Mouse (Mus musculus) hindbrain, embryonic 14.5 days (tissue): ENCODE results near the gene Pcsk2. TPM values are rescaled to one million over a fixed set of nuclear protein-coding genes. Genes with fewer than 3 reads are reported as not detected.

Experiments
- ATAC-seq: fragments of 200-750 bp; cut with Nextera tagmentation; 2 replicates; pipeline ENCODE4 v1.8.0; 2017; ENCODE audit warnings: moderate number of reproducible peaks, mild to moderate bottlenecking, moderate TSS enrichment, moderate library complexity; ENCODE audit not compliant: low FRiP score
- DNase-seq: peaks from one replicate; pipeline ENCODE4 v3.0.0-alpha.2; 2015; ENCODE audit warnings: low spot score
- H3K27ac ChIP-seq: fragments of 300-500 bp; sonication (generic); 2 replicates; pipeline ENCODE4 v1.5.1; 2014; ENCODE audit warnings: mild to moderate bottlenecking, moderate library complexity
- H3K27me3 ChIP-seq: fragments of 300-500 bp; sonication (generic); 2 replicates; pipeline ENCODE4 v1.6.1; 2014; ENCODE audit warnings: mild to moderate bottlenecking, low read length, mixed read lengths; ENCODE audit not compliant: control insufficient read depth, insufficient read depth
- H3K36me3 ChIP-seq: fragments of 300-500 bp; sonication (generic); replicated peaks from 2 replicates; pipeline ENCODE4 v1.6.1; 2014; ENCODE audit not compliant: control insufficient read depth, insufficient read depth
- H3K4me1 ChIP-seq: fragments of 300-500 bp; sonication (generic); replicated peaks from 2 replicates; pipeline ENCODE4 v1.6.1; 2014; ENCODE audit warnings: antibody characterized with exemption, low read length, mixed read lengths; ENCODE audit not compliant: control insufficient read depth, insufficient read depth
- H3K4me2 ChIP-seq: fragments of 300-500 bp; sonication (generic); replicated peaks from 2 replicates; pipeline ENCODE4 v1.6.1; 2014; ENCODE audit warnings: mild to moderate bottlenecking, moderate library complexity
- H3K4me3 ChIP-seq: fragments of 300-500 bp; sonication (generic); replicated peaks from 2 replicates; pipeline ENCODE4 v1.5.1; 2014; ENCODE audit warnings: mild to moderate bottlenecking, low read length
- H3K9ac ChIP-seq: fragments of 300-500 bp; sonication (generic); 2 replicates; pipeline ENCODE4 v1.6.1; 2014
- H3K9me3 ChIP-seq: fragments of 300-500 bp; sonication (generic); 2 replicates; pipeline ENCODE4 v1.6.1; 2016; ENCODE audit warnings: low read length; ENCODE audit not compliant: control insufficient read depth
- WGBS: fragments of 180-500 bp; shearing (Covaris S2); extraction: QIAGEN DNeasy Blood & Tissue Kit; methylation state at CpG from one replicate; pipeline ENCODE4 v1.1.7; 2014; 5-methylcytosine and 5-hydroxymethylcytosine counted together
- polyA plus RNA-seq: library from polyadenylated mRNA; unstranded; fragments of >200 nt; fragmentation: Nextera tagmentation; extraction: Ambion mirVana; gene quantifications from 2 replicates; pipeline ENCODE4 v1.2.1, GENCODE M21; 2014

The Pcsk2 gene
- polyA plus RNA-seq, 1 experiment from 2014 or later: 26.3 TPM

DNA sequence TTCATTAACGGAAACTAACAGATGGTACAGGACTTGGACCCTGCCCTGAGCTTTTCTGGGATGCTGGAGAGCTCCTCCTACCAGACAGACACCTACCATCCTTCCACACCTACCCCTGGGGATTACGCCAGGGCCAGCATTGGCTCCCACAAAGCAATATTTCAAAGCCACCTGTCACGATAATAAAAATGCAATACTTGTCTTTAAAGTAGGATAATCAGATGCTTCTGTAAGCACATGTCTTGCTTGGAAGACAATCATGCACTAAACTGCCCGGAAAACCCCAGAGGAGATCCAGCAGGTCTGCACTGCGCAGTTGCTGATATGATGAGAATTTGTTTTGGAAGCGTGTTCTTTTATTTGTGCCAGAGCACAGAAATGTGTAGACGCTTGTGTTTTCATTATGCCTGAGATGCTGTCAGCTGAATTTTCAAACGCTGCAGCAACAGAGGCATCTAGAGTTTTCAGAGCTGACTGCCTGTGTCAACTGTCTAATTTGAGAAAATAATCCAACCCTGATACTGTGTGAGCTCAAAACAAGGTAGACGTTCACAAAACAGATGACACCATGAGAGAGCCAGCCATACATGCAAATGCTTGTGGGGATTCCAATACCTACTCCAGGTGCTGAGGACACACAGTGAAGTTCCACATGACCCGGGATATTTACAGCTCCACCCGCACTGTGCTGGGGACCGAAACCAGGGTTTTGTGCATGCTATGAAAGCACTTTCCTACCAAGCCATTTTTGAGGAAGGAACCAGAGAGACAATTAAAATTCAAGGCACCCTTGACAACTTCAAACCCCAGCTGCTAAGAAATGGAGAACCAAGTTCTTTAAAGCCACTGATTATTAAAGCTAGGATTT lies 305.6 kb downstream of the Pcsk2 start:
- Histone ChIP-seq H3K27ac (0 out of 2 replicates have a peak overlapping the region, but pooled peaks have one; percentile 28), H3K9me3 (no peaks in the 10 kb centered on the region), H3K27me3 (no peaks in the 10 kb centered on the region), H3K4me2 (no peak overlapping the region), H3K36me3 (no peaks in the 10 kb centered on the region), H3K4me3 (no peak overlapping the region), H3K4me1 (no peaks in the 10 kb centered on the region), H3K9ac (no peak overlapping the region)
- DNase-seq (no peak), ATAC-seq (peak; percentile 53; the same call in 1 of the 2 replicates)
- WGBS: 70% methylated on average over 12 of the region's 12 CpGs

DNA sequence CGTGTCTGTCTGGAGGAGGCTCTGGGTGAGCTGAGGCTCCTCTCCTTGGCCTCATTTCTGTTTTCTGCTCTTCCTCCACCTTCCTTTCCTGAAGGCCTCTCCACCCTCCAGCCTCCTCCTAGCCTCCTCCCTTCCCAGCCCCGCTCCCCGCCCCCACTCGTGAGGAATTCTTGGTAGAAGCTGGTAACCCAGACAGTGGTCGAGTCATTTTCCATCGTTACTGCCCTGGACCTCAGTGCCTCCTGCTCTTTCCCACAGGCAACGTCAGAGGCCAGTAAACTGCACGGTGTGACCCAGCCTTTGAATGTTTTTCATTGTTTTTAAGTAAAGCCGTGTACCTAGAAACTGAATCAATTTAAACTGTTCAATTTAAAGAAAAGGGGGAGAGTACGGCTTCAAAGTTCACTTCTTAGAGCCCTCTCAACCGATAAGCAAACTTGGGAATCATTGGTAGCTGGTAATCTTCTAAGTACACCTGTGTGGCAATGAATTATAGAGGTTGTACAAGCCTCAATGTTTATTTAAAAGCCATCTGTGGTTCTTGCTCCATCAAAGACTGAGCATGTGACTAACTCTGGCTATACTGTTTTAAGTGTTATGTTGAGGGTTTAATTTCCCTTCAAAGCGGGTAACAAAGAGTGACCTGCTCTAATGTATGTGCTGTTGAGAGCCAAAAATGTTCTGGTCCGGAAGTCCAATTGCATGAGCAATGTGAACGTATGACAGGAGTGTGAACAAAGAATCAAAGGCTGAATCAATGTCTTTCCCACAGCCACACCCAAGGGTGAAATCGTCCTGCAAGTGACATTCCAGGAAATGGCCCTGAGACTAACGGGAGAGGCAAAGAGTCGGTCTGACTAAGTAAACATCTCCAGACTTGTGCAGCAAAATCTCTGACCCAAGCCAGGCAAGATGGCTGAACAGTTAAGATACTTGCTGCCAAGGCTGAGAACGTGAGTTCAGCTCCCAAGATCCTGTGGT lies 306.6 kb downstream of the Pcsk2 start:
- no peak overlapping the region for H3K4me2 ChIP-seq
- H3K4me1 ChIP-seq: no peaks in the 10 kb centered on the region
- 75% methylated on average over 18 of the region's 18 CpGs for WGBS
- H3K27ac ChIP-seq: no peak overlapping the region
- H3K4me3 ChIP-seq: no peak overlapping the region
- H3K27me3 ChIP-seq: no peaks in the 10 kb centered on the region
- ATAC-seq: no peak
- no peak overlapping the region for H3K9ac ChIP-seq
- H3K9me3 ChIP-seq: no peaks in the 10 kb centered on the region
- DNase-seq: no peak
- no peaks in the 10 kb centered on the region for H3K36me3 ChIP-seq

DNA sequence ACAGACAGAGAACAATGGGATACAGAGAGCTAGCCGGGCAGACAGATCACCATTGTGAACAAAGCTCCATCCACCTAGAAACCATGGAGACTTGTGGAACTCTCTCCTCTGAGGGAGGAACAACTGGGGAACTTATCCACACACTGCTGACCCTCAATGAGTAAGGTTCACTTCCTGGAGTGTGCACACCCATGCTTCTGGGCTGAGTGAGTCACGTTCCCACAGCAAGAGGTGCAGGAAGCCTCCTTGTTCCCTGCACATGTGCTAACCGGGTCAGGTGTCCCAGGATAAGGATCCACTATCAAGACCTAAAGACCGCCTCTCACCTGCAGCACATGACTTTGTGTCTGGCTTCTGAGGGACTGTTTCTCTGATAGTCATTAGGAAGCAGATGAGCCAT lies 307.5 kb downstream of the Pcsk2 start:
- H3K9me3 ChIP-seq: no peaks in the 10 kb centered on the region
- ATAC-seq (no peak), DNase-seq (no peak)
- no peak overlapping the region for H3K4me3 ChIP-seq
- H3K36me3 ChIP-seq: no peaks in the 10 kb centered on the region
- no peaks in the 10 kb centered on the region for H3K4me1 ChIP-seq
- 70% methylated on average over 4 of the region's 4 CpGs for WGBS
- no peak overlapping the region for H3K9ac ChIP-seq
- no peaks in the 10 kb centered on the region for H3K27me3 ChIP-seq
- H3K27ac ChIP-seq: no peak overlapping the region
- H3K4me2 ChIP-seq: no peak overlapping the region

DNA sequence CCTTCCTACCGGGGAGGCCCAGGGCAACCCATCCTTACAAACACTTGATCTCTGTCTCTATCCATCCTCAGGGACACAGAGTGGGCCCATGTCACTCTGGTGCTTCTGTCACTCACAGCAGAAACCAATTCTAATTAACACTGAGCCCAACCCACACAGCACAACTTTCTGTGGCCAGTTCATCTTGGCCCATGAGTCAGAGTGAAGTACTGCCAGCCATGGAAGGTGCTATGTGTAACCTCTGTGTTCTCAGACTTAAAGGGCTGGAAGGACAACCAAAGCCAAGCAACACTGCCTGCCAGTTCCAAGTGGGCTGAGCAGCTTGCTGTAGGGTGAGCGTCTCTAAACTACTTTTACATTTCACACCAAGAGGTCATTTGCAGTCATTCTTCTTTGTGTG lies 313.2 kb downstream of the Pcsk2 start:
- H3K4me2 ChIP-seq: no peak overlapping the region
- ATAC-seq: no peak
- WGBS: 82% methylated on average over 2 of the region's 2 CpGs

DNA sequence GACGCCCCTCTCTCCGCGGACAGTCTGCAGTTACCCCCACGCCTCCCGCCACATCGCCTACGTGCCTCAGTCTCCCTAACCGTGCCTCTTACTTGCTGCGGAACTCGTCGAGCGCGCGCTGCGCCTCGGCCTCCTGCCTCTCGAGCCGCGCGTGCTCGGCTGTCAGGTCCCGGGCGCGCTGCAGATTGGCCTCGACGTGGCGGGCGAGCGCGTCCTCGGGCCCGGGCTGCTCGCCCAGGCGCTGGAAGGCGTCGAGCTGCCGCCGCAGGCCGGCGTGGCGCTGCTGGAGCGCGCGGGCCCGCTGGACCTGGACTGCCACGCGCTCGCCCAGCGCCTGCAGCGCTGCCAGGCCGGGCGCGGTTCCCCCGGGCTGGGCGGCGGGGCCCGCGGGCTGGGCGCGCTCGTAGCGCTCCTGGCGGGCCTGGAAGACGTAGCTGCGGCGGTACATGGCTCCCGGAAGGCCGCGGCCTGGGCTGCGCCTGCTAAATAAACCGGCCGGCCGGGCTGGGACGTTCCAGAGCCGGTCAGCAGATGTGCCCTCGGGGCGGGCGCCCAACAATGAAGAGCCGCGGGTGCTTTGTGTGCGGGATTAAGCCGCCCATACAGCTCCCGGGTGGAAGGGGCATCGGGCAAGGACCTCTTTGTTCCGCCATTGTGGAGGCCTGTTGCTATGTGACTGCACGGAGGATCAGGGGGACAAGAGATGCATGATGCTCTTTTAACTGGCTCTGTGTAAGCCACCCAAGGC lies 316.7 kb downstream of the Pcsk2 start, which contains the start of gene Bfsp1:
TSS of gene Bfsp1 (minus strand) at position 690 of the 748 bp plus-strand sequence.
- ATAC-seq: peak; percentile 82
- H3K27ac ChIP-seq: no peak within 1 kb of the TSS
- peak within 1 kb of the TSS; percentile 44 for H3K4me3 ChIP-seq
- no peaks in the 10 kb centered on the region for H3K9me3 ChIP-seq
- peak within 1 kb of the TSS; percentile 70 for H3K9ac ChIP-seq
- peak; percentile 67 for DNase-seq
- H3K4me2 ChIP-seq: peak within 1 kb of the TSS; percentile 79
- H3K27me3 ChIP-seq: no peaks in the 10 kb centered on the region
- no peaks in the 10 kb centered on the region for H3K36me3 ChIP-seq
- 2% methylated on average over 76 of the region's 86 CpGs for WGBS
- H3K4me1 ChIP-seq: peaks cover 7% of the 10 kb centered on the region

More for the DNA sequence above, 313.2 kb downstream of the Pcsk2 start:
- H3K4me3 ChIP-seq: no peak overlapping the region
- H3K4me1 ChIP-seq: peaks cover 7% of the 10 kb centered on the region
- no peak for DNase-seq
- H3K9me3 ChIP-seq: no peaks in the 10 kb centered on the region
- no peak overlapping the region for H3K9ac ChIP-seq
- H3K27ac ChIP-seq: no peak overlapping the region
- H3K36me3 ChIP-seq: no peaks in the 10 kb centered on the region
- H3K27me3 ChIP-seq: no peaks in the 10 kb centered on the region

DNA sequence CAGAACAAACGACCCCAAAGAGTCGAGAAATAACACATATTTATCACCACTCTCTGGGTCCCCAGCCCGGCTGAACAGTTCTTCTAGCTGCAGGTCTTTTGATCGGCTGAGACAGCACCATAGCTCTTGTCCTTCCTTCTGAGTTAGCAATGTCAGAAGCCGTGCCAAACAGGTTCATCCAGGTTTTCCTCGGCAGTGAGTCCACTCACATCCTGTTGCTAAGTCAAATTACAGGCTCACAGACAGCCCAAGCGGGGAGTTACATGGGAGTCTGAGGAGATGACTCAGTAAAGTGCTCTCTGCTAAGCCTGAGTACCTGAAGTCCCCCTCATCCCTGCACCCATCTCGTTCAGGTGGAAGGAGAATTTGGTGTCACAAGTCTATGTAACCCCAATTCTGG lies 318.6 kb downstream of the Pcsk2 start:
- Histone ChIP-seq H3K4me1 (peaks cover 7% of the 10 kb centered on the region), H3K4me2 (no peak overlapping the region), H3K9me3 (no peaks in the 10 kb centered on the region), H3K36me3 (no peaks in the 10 kb centered on the region), H3K27ac (no peak overlapping the region), H3K27me3 (no peaks in the 10 kb centered on the region), H3K4me3 (no peak overlapping the region), H3K9ac (no peak overlapping the region)
- 80% methylated on average over 8 of the region's 8 CpGs for WGBS
- no peak for ATAC-seq
- no peak for DNase-seq
